Mouse (Mus musculus): ENCODE results near the gene Sirt2. TPM values are rescaled to one million over a fixed set of nuclear protein-coding genes. Genes with fewer than 3 reads are reported as not detected.

Sirt2 gene
- polyA plus RNA-seq, 1 experiment = 104 TPM

DNA sequence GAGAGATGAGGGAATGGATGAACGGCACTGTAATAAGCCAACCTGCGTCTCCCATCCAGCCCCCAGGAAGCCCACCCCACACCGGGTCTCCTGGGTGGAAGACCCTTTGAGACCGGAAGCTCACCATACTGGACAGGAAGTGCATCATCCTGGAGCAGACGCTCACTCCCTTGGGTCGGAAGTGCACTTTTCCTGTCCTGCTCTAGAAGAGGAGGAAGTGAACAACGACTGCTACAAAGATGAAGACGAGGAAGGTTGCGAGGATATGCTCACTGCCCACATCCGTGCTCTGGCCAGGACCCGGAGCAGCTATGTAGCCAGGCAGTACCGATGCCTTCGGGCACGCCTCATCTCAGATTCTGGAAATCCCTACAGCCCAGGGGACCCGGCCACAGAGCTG lies 29.3 kb downstream of the Sirt2 start:
- Histone ChIP-seq H3K27me3 (ENCODE audit: control insufficient read depth, insufficient read depth, low read length) (no peaks in the 10 kb centered on the region), H3K27ac (ENCODE audit: control insufficient read depth, insufficient read depth, low read length) (peak overlapping the region; percentile 52), H3K4me1 (replicated peaks; ENCODE audit: control insufficient read depth, insufficient read depth, low read length) (peaks cover 49% of the 10 kb centered on the region), H3K36me3 (ENCODE audit: control insufficient read depth, insufficient read depth, low read length) (peaks cover 9% of the 10 kb centered on the region), H3K4me3 (ENCODE audit: control insufficient read depth, insufficient read depth, low read length) (peak overlapping the region; percentile 18)
- no peak for DNase-seq
- WGBS = 50% methylated on average over 15 of the region's 15 CpGs
- TF ChIP-seq CTCF (IDR thresholded peaks at IDR 0.05; ENCODE audit: borderline replicate concordance, control insufficient read depth, extremely low read depth, insufficient read depth, low read length, poor library complexity) = no peak
- no peak for TF ChIP-seq POLR2A (IDR thresholded peaks at IDR 0.05; ENCODE audit: control insufficient read depth, extremely low read depth, insufficient read depth, low read length, poor library complexity)

DNA sequence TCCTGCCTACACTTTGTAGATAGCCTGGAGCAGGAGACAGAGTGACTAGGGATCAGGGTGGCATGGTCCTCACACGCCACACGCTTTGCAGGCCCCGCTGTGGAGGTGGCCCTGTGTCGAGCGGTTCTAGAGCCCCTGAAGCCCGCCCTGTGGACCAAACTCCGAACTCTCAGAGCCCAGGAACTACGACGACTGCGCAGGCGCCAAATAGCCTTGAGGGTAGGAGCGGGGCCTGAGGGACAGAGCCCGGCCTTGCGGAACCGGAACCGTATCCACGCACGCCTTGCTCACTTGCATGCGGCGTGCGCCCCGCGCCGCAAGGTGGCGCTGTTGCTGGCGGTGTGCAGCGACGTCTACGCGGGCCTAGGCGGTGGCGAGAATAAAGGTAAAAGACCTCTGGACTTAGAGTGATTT lies 30.0 kb downstream of the Sirt2 start:
- peak overlapping the region; percentile 30 for H3K4me3 ChIP-seq (ENCODE audit: control insufficient read depth, insufficient read depth, low read length)
- H3K4me1 ChIP-seq (replicated peaks; ENCODE audit: control insufficient read depth, insufficient read depth, low read length) = peaks cover 46% of the 10 kb centered on the region
- TF ChIP-seq CTCF (IDR thresholded peaks at IDR 0.05; ENCODE audit: borderline replicate concordance, control insufficient read depth, extremely low read depth, insufficient read depth, low read length, poor library complexity) = peak; percentile 100
- TF ChIP-seq POLR2A (IDR thresholded peaks at IDR 0.05; ENCODE audit: control insufficient read depth, extremely low read depth, insufficient read depth, low read length, poor library complexity) = no peak
- 16% methylated on average over 32 of the region's 32 CpGs for WGBS
- peaks cover 9% of the 10 kb centered on the region for H3K36me3 ChIP-seq (ENCODE audit: control insufficient read depth, insufficient read depth, low read length)
- H3K27me3 ChIP-seq (ENCODE audit: control insufficient read depth, insufficient read depth, low read length) = no peaks in the 10 kb centered on the region
- peak overlapping the region; percentile 52 for H3K27ac ChIP-seq (ENCODE audit: control insufficient read depth, insufficient read depth, low read length)
- DNase-seq = peak; percentile 71

DNA sequence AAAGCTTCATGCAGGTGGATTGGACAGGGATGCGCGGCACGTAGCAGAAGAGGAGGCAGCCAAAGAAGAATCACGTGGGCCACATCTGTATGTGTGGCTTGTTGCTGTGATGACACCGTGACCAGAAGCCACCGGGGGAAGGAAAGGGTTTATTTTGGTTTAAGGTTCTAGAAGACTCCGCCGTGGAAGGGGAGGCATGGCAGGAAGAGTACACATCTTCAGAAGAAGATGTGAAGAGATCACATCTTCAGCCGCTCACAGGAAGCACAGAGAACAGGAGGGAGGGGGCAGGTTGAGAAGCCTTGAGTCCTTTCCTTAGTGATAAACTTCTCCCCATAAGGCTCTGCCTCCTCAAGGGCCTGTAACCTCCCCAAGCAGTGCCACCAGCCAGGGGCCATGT lies 33.5 kb downstream of the Sirt2 start:
- DNase-seq = peak; percentile 43
- TF ChIP-seq CTCF (IDR thresholded peaks at IDR 0.05; ENCODE audit: borderline replicate concordance, control insufficient read depth, extremely low read depth, insufficient read depth, low read length, poor library complexity) (no peak), POLR2A (IDR thresholded peaks at IDR 0.05; ENCODE audit: control insufficient read depth, extremely low read depth, insufficient read depth, low read length, poor library complexity) (no peak)
- Histone ChIP-seq H3K4me1 (replicated peaks; ENCODE audit: control insufficient read depth, insufficient read depth, low read length) (peaks cover 42% of the 10 kb centered on the region), H3K4me3 (ENCODE audit: control insufficient read depth, insufficient read depth, low read length) (no peak overlapping the region), H3K36me3 (ENCODE audit: control insufficient read depth, insufficient read depth, low read length) (peaks cover 9% of the 10 kb centered on the region), H3K27me3 (ENCODE audit: control insufficient read depth, insufficient read depth, low read length) (no peaks in the 10 kb centered on the region), H3K27ac (ENCODE audit: control insufficient read depth, insufficient read depth, low read length) (peak overlapping the region; percentile 88)
- WGBS = 15% methylated on average over 9 of the region's 9 CpGs

DNA sequence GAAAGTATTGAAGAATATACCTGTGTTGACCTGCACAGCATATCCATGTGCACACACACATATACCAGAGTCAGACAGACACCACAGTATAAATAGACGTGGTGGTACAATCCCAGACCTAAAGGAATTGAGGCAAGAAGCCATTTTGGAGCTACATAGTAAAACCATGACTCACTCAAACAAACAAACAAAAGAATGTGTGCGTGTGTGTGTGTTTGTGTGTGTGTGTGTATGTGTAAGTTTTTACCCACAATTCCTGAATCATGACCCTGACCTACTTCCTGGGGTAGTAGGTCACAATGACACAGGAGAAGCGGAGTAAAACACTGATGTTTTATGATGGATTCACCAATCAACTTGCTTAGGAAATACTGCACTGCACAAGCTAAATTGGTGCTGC lies 34.9 kb downstream of the Sirt2 start:
- Histone ChIP-seq H3K4me1 (replicated peaks; ENCODE audit: control insufficient read depth, insufficient read depth, low read length) (peaks cover 30% of the 10 kb centered on the region), H3K36me3 (ENCODE audit: control insufficient read depth, insufficient read depth, low read length) (peaks cover 9% of the 10 kb centered on the region), H3K4me3 (ENCODE audit: control insufficient read depth, insufficient read depth, low read length) (no peak overlapping the region), H3K27me3 (ENCODE audit: control insufficient read depth, insufficient read depth, low read length) (no peaks in the 10 kb centered on the region), H3K27ac (ENCODE audit: control insufficient read depth, insufficient read depth, low read length) (no peak overlapping the region)
- WGBS = 92% methylated on average over 3 of the region's 3 CpGs
- no peak for DNase-seq
- TF ChIP-seq POLR2A (IDR thresholded peaks at IDR 0.05; ENCODE audit: control insufficient read depth, extremely low read depth, insufficient read depth, low read length, poor library complexity) (no peak), CTCF (IDR thresholded peaks at IDR 0.05; ENCODE audit: borderline replicate concordance, control insufficient read depth, extremely low read depth, insufficient read depth, low read length, poor library complexity) (no peak)

DNA sequence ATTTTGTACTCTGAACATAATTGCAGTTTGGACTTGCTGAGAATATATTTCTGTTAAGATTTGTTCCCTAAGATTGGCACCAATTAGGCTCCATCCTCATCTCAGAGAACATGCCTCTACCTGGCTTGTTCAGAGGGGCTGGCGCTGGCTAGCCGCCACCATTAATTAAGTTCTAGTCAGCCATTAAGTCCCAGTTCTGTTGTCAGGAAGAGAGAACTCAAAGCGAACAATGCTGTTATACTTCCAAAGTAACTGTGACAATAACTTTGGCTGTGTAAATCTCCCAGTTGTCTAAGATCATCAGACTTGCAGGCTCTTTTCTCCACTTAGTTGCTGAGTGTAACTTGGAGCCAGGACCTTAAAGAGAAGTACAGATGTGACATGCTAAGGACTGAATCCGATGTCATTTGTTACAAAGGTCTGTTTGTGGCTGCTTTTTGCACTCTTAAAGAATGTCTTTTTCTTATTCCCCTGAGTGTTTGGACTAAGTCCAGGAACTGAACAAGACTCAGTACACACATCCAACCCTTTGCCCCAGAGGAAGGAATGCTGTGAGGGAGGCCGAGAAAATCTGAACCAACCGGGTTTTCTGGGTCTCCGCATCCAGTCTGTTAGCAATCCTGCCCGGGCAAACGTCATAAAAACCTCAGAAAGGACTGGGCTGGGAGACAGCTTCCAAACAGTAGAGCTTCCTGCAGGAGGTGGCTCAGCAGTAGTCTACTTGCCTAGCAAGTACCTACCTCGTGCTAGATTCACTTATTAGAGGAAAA lies 35.6 kb downstream of the Sirt2 start:
- Histone ChIP-seq H3K27ac (ENCODE audit: control insufficient read depth, insufficient read depth, low read length) (no peak overlapping the region), H3K27me3 (ENCODE audit: control insufficient read depth, insufficient read depth, low read length) (no peaks in the 10 kb centered on the region), H3K4me1 (replicated peaks; ENCODE audit: control insufficient read depth, insufficient read depth, low read length) (peaks cover 28% of the 10 kb centered on the region), H3K4me3 (ENCODE audit: control insufficient read depth, insufficient read depth, low read length) (no peak overlapping the region), H3K36me3 (ENCODE audit: control insufficient read depth, insufficient read depth, low read length) (peaks cover 9% of the 10 kb centered on the region)
- WGBS = 67% methylated on average over 10 of the region's 10 CpGs
- no peak for TF ChIP-seq POLR2A (IDR thresholded peaks at IDR 0.05; ENCODE audit: control insufficient read depth, extremely low read depth, insufficient read depth, low read length, poor library complexity)
- no peak for TF ChIP-seq CTCF (IDR thresholded peaks at IDR 0.05; ENCODE audit: borderline replicate concordance, control insufficient read depth, extremely low read depth, insufficient read depth, low read length, poor library complexity)
- no peak for DNase-seq

DNA sequence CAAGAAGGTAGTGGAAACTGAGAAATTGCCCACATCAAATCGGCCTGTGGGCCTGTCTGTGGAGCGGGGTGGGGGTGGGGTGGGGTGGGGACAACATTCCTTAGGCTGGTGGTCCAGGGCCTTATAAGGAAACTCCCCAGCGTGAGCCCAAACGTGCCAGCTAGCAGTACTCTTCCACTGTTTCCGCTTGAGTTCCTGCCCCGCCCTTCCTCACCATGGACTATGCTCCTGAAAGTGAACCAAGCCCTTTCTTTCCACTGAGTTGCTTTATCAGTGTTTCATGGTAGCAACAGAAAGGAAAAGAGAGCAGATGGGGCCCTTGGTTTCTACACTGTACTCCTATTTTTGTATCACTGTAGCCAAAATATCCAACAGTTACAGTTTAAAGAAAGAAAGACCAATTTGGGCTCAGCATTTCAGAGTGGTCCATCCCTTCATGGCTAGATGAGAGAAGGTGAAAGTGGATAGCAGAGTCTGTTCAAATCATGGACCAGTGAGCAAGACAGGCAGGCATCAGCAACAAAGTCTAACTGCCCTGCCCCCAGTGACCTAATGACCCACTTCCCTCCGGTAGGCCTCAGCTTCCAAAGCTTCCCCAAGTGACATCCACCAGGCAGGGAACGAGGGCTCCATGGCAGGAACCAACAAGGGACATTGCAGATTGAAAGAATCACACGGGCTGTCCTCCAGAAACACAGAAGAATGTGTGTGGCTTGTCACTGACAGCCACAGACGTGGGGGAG lies 36.5 kb downstream of the Sirt2 start:
- no peak for DNase-seq
- peaks cover 29% of the 10 kb centered on the region for H3K4me1 ChIP-seq (replicated peaks; ENCODE audit: control insufficient read depth, insufficient read depth, low read length)
- no peak overlapping the region for H3K4me3 ChIP-seq (ENCODE audit: control insufficient read depth, insufficient read depth, low read length)
- TF ChIP-seq POLR2A (IDR thresholded peaks at IDR 0.05; ENCODE audit: control insufficient read depth, extremely low read depth, insufficient read depth, low read length, poor library complexity) (no peak), CTCF (IDR thresholded peaks at IDR 0.05; ENCODE audit: borderline replicate concordance, control insufficient read depth, extremely low read depth, insufficient read depth, low read length, poor library complexity) (no peak)
- H3K27ac ChIP-seq (ENCODE audit: control insufficient read depth, insufficient read depth, low read length) = no peak overlapping the region
- peaks cover 7% of the 10 kb centered on the region; the same call in 1 of the 2 replicates for H3K36me3 ChIP-seq (ENCODE audit: control insufficient read depth, insufficient read depth, low read length)
- 60% methylated on average over 10 of the region's 10 CpGs for WGBS
- H3K27me3 ChIP-seq (ENCODE audit: control insufficient read depth, insufficient read depth, low read length) = no peaks in the 10 kb centered on the region
